28 mouse cellular contexts compared by ENCODE assay signal in genomic region chr17:14172184-14172583, GRCm38 (mm10). TPM values are rescaled to one million over a fixed set of nuclear protein-coding genes. Genes with fewer than 3 reads are reported as not detected.
DNase-seq lines count a peak whose midpoint lies in the region; ATAC-seq and TF ChIP-seq lines count a peak whose summit lies in the region.
"Had no signal": no experiment of that assay in that cellular context is flagged by ENCODE, and none has a peak within 500 bp of the region (broad histone marks: within the 10 kb centered on the region; RNA-seq: fewer than 3 reads in every experiment).

No protein-coding gene starts in this region.

- H3K4me2 ChIP-seq in kidney, embryonic 16.5 days (replicated peaks; ENCODE audit: low read depth, low read length): no peak overlapping the region
- H3K4me2 ChIP-seq: embryonic facial prominence, embryonic 12.5 days; heart, embryonic 15.5 days; hindbrain, embryonic 12.5 days; limb, embryonic 15.5 days; liver, embryonic 13.5 days; midbrain, embryonic 13.5 days had no signal

- no peak for TF ChIP-seq CTCF in heart, adult 2 months (IDR thresholded peaks at IDR 0.05)

- intact Hi-C loops in heart, adult 2 months (cut with DNase I): no loop called here

- 36% methylated on average over 3 of the region's 3 CpGs for WGBS in heart, embryonic 10.5 days
- 63% methylated on average over 3 of the region's 3 CpGs for WGBS in heart, adult 2 months
- 40% methylated on average over 3 of the region's 3 CpGs for WGBS in kidney, embryonic 16.5 days

- H3K9me3 ChIP-seq in heart, embryonic 10.5 days: no peaks in the 10 kb centered on the region
- no peaks in the 10 kb centered on the region for H3K9me3 ChIP-seq in kidney, embryonic 16.5 days (ENCODE audit: low read length)
- H3K9me3 ChIP-seq: embryonic facial prominence, embryonic 12.5 days; heart, embryonic 15.5 days; hindbrain, embryonic 12.5 days; limb, embryonic 10.5 days; limb, embryonic 15.5 days; liver, embryonic 13.5 days; midbrain, embryonic 13.5 days had no signal

- no peak for TF ChIP-seq EP300 in heart, adult 2 months (IDR thresholded peaks at IDR 0.05; ENCODE audit: insufficient read depth, low read depth, low read length)

- DNase-seq in heart, embryonic 10.5 days (ENCODE audit: low spot score): no peak
- no peak for DNase-seq in heart, adult 2 months
- DNase-seq in kidney, postnatal 14 days: no peak
- peak; percentile 40 for DNase-seq in thymus, postnatal 14 days
- DNase-seq in thymus, adult 18-20 months: no peak
- DNase-seq in ovary, postnatal 10 days (ENCODE audit: low spot score): no peak
- DNase-seq: adrenal gland, postnatal 14 days; cerebellum, adult 11 months; cerebellum, adult 9-10 months; cerebellum, postnatal 36 days; heart, postnatal 36 days; layer of hippocampus, adult 9-11 months; liver, embryonic 13.5 days; lung, adult 18-20 months; lung, postnatal 14 days; retina, postnatal 1 day; right cerebral cortex, postnatal 14 days had no signal

- H3K27me3 ChIP-seq in heart, embryonic 10.5 days (ENCODE audit: insufficient read depth, poor library complexity, severe bottlenecking): peaks cover 48% of the 10 kb centered on the region
- 0 out of 2 replicates have a peak, but pooled peaks cover 2% of the 10 kb centered on the region for H3K27me3 ChIP-seq in heart, adult 2 months (ENCODE audit: control insufficient read depth, insufficient read depth, low read length)
- H3K27me3 ChIP-seq in kidney, embryonic 16.5 days (ENCODE audit: insufficient read depth, low read length): no peaks in the 10 kb centered on the region
- H3K27me3 ChIP-seq: embryonic facial prominence, embryonic 12.5 days; liver, embryonic 13.5 days; midbrain, embryonic 13.5 days had no signal

- H3K4me3 ChIP-seq in heart, embryonic 10.5 days: no peak overlapping the region
- no peak overlapping the region for H3K4me3 ChIP-seq in heart, adult 2 months
- no peak overlapping the region for H3K4me3 ChIP-seq in kidney, embryonic 16.5 days (ENCODE audit: low read length)
- H3K4me3 ChIP-seq: embryonic facial prominence, embryonic 12.5 days; heart, embryonic 15.5 days; hindbrain, embryonic 12.5 days; limb, embryonic 10.5 days; limb, embryonic 15.5 days; liver, embryonic 13.5 days; midbrain, embryonic 13.5 days had no signal

- H3K36me3 ChIP-seq in heart, embryonic 10.5 days: no peaks in the 10 kb centered on the region
- no peaks in the 10 kb centered on the region for H3K36me3 ChIP-seq in heart, adult 2 months (ENCODE audit: control insufficient read depth, insufficient read depth, low read length)
- no peaks in the 10 kb centered on the region for H3K36me3 ChIP-seq in kidney, embryonic 16.5 days (ENCODE audit: insufficient read depth, low read length)
- H3K36me3 ChIP-seq: embryonic facial prominence, embryonic 12.5 days; heart, embryonic 15.5 days; hindbrain, embryonic 12.5 days; limb, embryonic 10.5 days; limb, embryonic 15.5 days; liver, embryonic 13.5 days; midbrain, embryonic 13.5 days had no signal

- H3K9ac ChIP-seq in heart, adult 2 months (ENCODE audit: low read depth, low read length): no peak overlapping the region
- no peak overlapping the region for H3K9ac ChIP-seq in kidney, embryonic 16.5 days (replicated peaks; ENCODE audit: low read length)
- H3K9ac ChIP-seq: embryonic facial prominence, embryonic 12.5 days; heart, embryonic 15.5 days; hindbrain, embryonic 12.5 days; limb, embryonic 15.5 days; liver, embryonic 13.5 days; midbrain, embryonic 13.5 days had no signal

- H3K4me1 ChIP-seq in heart, embryonic 10.5 days: peaks cover 66% of the 10 kb centered on the region
- H3K4me1 ChIP-seq in heart, adult 2 months (ENCODE audit: control insufficient read depth, insufficient read depth, low read length): no peaks in the 10 kb centered on the region
- peaks cover 70% of the 10 kb centered on the region for H3K4me1 ChIP-seq in kidney, embryonic 16.5 days (ENCODE audit: insufficient read depth, low read length)
- H3K4me1 ChIP-seq: limb, embryonic 15.5 days had no signal

- peak overlapping the region; percentile 80; the same call in 1 of the 2 replicates for H3K27ac ChIP-seq in heart, embryonic 10.5 days
- no peak overlapping the region for H3K27ac ChIP-seq in heart, adult 2 months
- H3K27ac ChIP-seq in kidney, embryonic 16.5 days (ENCODE audit: low read length): peak overlapping the region; percentile 43
- H3K27ac ChIP-seq: hindbrain, embryonic 12.5 days; hindbrain, postnatal 0 days; limb, embryonic 15.5 days; liver, embryonic 13.5 days; midbrain, embryonic 13.5 days had no signal

- no peaks in the 10 kb centered on the region for H3K79me2 ChIP-seq in heart, adult 2 months (replicated peaks; ENCODE audit: control insufficient read depth, insufficient read depth, low read length)

- no peak for TF ChIP-seq POLR2A in heart, adult 2 months (IDR thresholded peaks at IDR 0.05; ENCODE audit: insufficient read depth, low read depth, low read length)

- ATAC-seq in kidney, embryonic 16.5 days (ENCODE audit: low FRiP score, low TSS enrichment): no peak
- ATAC-seq: forebrain, embryonic 14.5 days; hindbrain, postnatal 0 days; intestine, postnatal 0 days; midbrain, embryonic 13.5 days had no signal

RNA-seq across cellular contexts. Expression of gene Dact2, which starts 31.9 kb away (rescaled TPM):
- 0.59 and 1.4 TPM in 2 replicates for polyA plus RNA-seq in heart, embryonic 10.5 days (2016; fragmentation: Nextera tagmentation; extraction: Ambion mirVana)
- 1 to 10 TPM in 1 of 2 experiments, under 1 TPM in 1; 0.80 to 1.4 TPM for total RNA-seq in heart, adult 2 months (2021)
- polyA plus RNA-seq in heart, adult 2 months (2012; rRNA removed): 0.76 and 1.00 TPM in 2 replicates
- polyA plus RNA-seq in kidney, embryonic 16.5 days (2015; fragmentation: Nextera tagmentation; extraction: Ambion mirVana): 15.0 and 17.7 TPM in 2 replicates
- total RNA-seq: MEL had no signal
